Mouse (Mus musculus) lung, embryonic 14.5 days (tissue): ENCODE measurements around the gene Lbhd2. TPM values are rescaled to one million over a fixed set of nuclear protein-coding genes. Genes with fewer than 3 reads are reported as not detected.

Source experiments
- ATAC-seq: fragments of 200-750 bp; cut with Nextera tagmentation; 2 replicates; pipeline ENCODE4 v1.8.0; 2017; ENCODE audit warnings: mild to moderate bottlenecking, moderate TSS enrichment, moderate library complexity; ENCODE audit not compliant: insufficient read depth
- DNase-seq: peaks from one replicate; pipeline ENCODE4 v3.0.0-alpha.2; 2015
- H3K27ac ChIP-seq: fragments of 300-500 bp; sonication (generic); 2 replicates; pipeline ENCODE4 v1.5.1; 2014; ENCODE audit warnings: low read depth, mild to moderate bottlenecking, moderate library complexity
- H3K27me3 ChIP-seq: fragments of 300-500 bp; sonication (generic); 2 replicates; pipeline ENCODE4 v1.6.1; 2014; ENCODE audit warnings: low read length, control low read depth; ENCODE audit not compliant: insufficient read depth
- H3K36me3 ChIP-seq: fragments of 300-500 bp; sonication (generic); 2 replicates; pipeline ENCODE4 v1.6.1; 2014; ENCODE audit warnings: control low read depth; ENCODE audit not compliant: insufficient read depth
- H3K4me1 ChIP-seq: fragments of 300-500 bp; sonication (generic); 2 replicates; pipeline ENCODE4 v1.6.1; 2014; ENCODE audit warnings: antibody characterized with exemption, control low read depth; ENCODE audit not compliant: insufficient read depth
- H3K4me2 ChIP-seq: fragments of 300-500 bp; sonication (generic); 2 replicates; pipeline ENCODE4 v1.6.1; 2014; ENCODE audit warnings: mild to moderate bottlenecking
- H3K4me3 ChIP-seq: fragments of 300-500 bp; sonication (generic); 2 replicates; pipeline ENCODE4 v1.5.1; 2014; ENCODE audit warnings: low read depth, low read length
- H3K9ac ChIP-seq: fragments of 300-500 bp; sonication (generic); 2 replicates; pipeline ENCODE4 v1.6.1; 2014
- H3K9me3 ChIP-seq: fragments of 300-500 bp; sonication (generic); 2 replicates; pipeline ENCODE4 v1.6.1; 2016; ENCODE audit warnings: low read depth, low read length, control low read depth
- CTCF ChIP-seq: IDR thresholded peaks from 2 replicates; pipeline ENCODE4 v1.5.1; 2016; ENCODE audit warnings: antibody characterized with exemption, low read depth
- WGBS: fragments of 180-500 bp; shearing (Covaris S2); extraction: QIAGEN DNeasy Blood & Tissue Kit; methylation state at CpG from one replicate; pipeline ENCODE4 v1.1.7; 2014; 5-methylcytosine and 5-hydroxymethylcytosine counted together
- polyA plus RNA-seq: library from polyadenylated mRNA; unstranded; fragments of >200 nt; fragmentation: Nextera tagmentation; extraction: Ambion mirVana; gene quantifications from 2 replicates; pipeline ENCODE4 v1.2.1, GENCODE M21; 2014

Lbhd2 gene
- polyA plus RNA-seq, 1 experiment from 2014 or later = 0.68 TPM

- 79% methylated on average over 6 of the region's 6 CpGs for WGBS
- Histone ChIP-seq H3K4me1 (peaks cover 3% of the 10 kb centered on the region; the same call in 1 of the 2 replicates), H3K4me3 (no peak overlapping the region), H3K27ac (no peak overlapping the region), H3K36me3 (no peaks in the 10 kb centered on the region), H3K9ac (no peak overlapping the region), H3K4me2 (no peak overlapping the region), H3K27me3 (peaks cover 25% of the 10 kb centered on the region), H3K9me3 (no peaks in the 10 kb centered on the region)
- TF ChIP-seq CTCF = no peak
- ATAC-seq (no peak), DNase-seq (no peak)
Measured at GRCm38 (mm10) chr12:111438850-111439249, 32.2 kb downstream of the Lbhd2 start.

GRCm38 (mm10) chr12:111440701-111441373 lies 34.2 kb downstream of the Lbhd2 start:
- Histone ChIP-seq H3K36me3 (no peaks in the 10 kb centered on the region), H3K27me3 (peaks cover 44% of the 10 kb centered on the region), H3K4me2 (no peak overlapping the region), H3K27ac (no peak overlapping the region), H3K9ac (no peak overlapping the region), H3K4me3 (no peak overlapping the region), H3K9me3 (no peaks in the 10 kb centered on the region), H3K4me1 (peaks cover 3% of the 10 kb centered on the region; the same call in 1 of the 2 replicates)
- no peak for TF ChIP-seq CTCF
- WGBS = 88% methylated on average over 9 of the region's 9 CpGs
- DNase-seq (no peak), ATAC-seq (no peak)

GRCm38 (mm10) chr12:111441523-111441922 lies 34.9 kb downstream of the Lbhd2 start:
- Histone ChIP-seq H3K9me3 (no peaks in the 10 kb centered on the region), H3K36me3 (no peaks in the 10 kb centered on the region), H3K9ac (no peak overlapping the region), H3K27me3 (peaks cover 51% of the 10 kb centered on the region), H3K4me3 (no peak overlapping the region), H3K4me1 (peaks cover 3% of the 10 kb centered on the region; the same call in 1 of the 2 replicates), H3K27ac (no peak overlapping the region), H3K4me2 (no peak overlapping the region; the same call in 1 of the 2 replicates)
- 67% methylated on average over 3 of the region's 3 CpGs for WGBS
- no peak for TF ChIP-seq CTCF
- ATAC-seq (no peak), DNase-seq (no peak)

GRCm38 (mm10) chr12:111442309-111443010 lies 35.9 kb downstream of the Lbhd2 start, which contains the start of gene Tnfaip2:
Gene Tnfaip2, plus strand, starts transcription at chr12:111442469.
- peak within 1 kb of the TSS; percentile 44 for H3K9ac ChIP-seq
- TF ChIP-seq CTCF = no peak
- peak within 1 kb of the TSS; percentile 47 for H3K4me3 ChIP-seq
- H3K36me3 ChIP-seq = no peaks in the 10 kb centered on the region
- H3K9me3 ChIP-seq = no peaks in the 10 kb centered on the region
- DNase-seq (peak; percentile 86), ATAC-seq (peak; percentile 87)
- peak within 1 kb of the TSS; percentile 84 for H3K4me2 ChIP-seq
- WGBS = 1% methylated on average over 48 of the region's 48 CpGs
- H3K27me3 ChIP-seq = peaks cover 61% of the 10 kb centered on the region
- peak within 1 kb of the TSS; percentile 38; the same call in 1 of the 2 replicates for H3K27ac ChIP-seq
- peaks cover 3% of the 10 kb centered on the region; the same call in 1 of the 2 replicates for H3K4me1 ChIP-seq

GRCm38 (mm10) chr12:111443011-111443870 lies 36.6 kb downstream of the Lbhd2 start:
- peak overlapping the region; percentile 44 for H3K9ac ChIP-seq
- no peaks in the 10 kb centered on the region for H3K9me3 ChIP-seq
- peaks cover 69% of the 10 kb centered on the region for H3K27me3 ChIP-seq
- H3K27ac ChIP-seq = peak overlapping the region; percentile 38; the same call in 1 of the 2 replicates
- TF ChIP-seq CTCF = no peak
- H3K4me1 ChIP-seq = peaks cover 3% of the 10 kb centered on the region; the same call in 1 of the 2 replicates
- no peaks in the 10 kb centered on the region for H3K36me3 ChIP-seq
- DNase-seq = no peak
- 21% methylated on average over 15 of the region's 15 CpGs for WGBS
- H3K4me2 ChIP-seq = peak overlapping the region; percentile 84
- ATAC-seq = peak; percentile 18; the same call in 1 of the 2 replicates
- peak overlapping the region; percentile 47 for H3K4me3 ChIP-seq

- Histone ChIP-seq H3K27me3 (peaks cover 77% of the 10 kb centered on the region), H3K4me3 (peak overlapping the region; percentile 17; the same call in 1 of the 2 replicates), H3K9me3 (no peaks in the 10 kb centered on the region), H3K9ac (no peak overlapping the region; the same call in 1 of the 2 replicates), H3K27ac (no peak overlapping the region), H3K36me3 (no peaks in the 10 kb centered on the region), H3K4me2 (peak overlapping the region; percentile 2; the same call in 1 of the 2 replicates), H3K4me1 (peaks cover 8% of the 10 kb centered on the region; the same call in 1 of the 2 replicates)
- ATAC-seq (no peak), DNase-seq (no peak)
- TF ChIP-seq CTCF = no peak
- 38% methylated on average over 10 of the region's 10 CpGs for WGBS
Measured at GRCm38 (mm10) chr12:111443921-111444831, 37.6 kb downstream of the Lbhd2 start.
